Mouse (Mus musculus) retina, adult 2 months (tissue): ENCODE data around the gene Fibin.

Experiments used
- DNase-seq: peaks from one replicate; pipeline ENCODE4 v3.0.0-alpha.2; 2012; ENCODE audit warnings: low read depth, low spot score

The Fibin gene

DNA sequence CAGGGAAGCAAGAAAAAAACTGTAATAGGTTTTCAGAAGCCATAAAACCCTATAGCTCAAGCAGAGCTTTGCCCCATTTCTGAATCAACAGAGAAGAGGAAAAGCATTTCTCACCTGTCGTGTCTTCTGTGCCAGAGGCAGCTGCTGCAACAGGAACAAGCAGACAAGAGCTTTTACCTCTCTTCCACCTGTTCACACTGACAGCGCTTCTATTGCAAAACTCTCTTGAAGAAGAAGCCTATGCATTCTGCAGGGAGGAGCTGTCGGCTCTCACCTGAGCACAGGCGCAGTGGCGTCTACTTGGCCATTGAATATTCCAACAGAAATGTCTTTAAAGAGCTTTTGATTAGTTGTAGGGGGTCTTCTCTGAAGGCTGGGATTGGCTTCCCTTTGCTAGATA lies 48.9 kb downstream of the Fibin start:
- no peak for DNase-seq

DNA sequence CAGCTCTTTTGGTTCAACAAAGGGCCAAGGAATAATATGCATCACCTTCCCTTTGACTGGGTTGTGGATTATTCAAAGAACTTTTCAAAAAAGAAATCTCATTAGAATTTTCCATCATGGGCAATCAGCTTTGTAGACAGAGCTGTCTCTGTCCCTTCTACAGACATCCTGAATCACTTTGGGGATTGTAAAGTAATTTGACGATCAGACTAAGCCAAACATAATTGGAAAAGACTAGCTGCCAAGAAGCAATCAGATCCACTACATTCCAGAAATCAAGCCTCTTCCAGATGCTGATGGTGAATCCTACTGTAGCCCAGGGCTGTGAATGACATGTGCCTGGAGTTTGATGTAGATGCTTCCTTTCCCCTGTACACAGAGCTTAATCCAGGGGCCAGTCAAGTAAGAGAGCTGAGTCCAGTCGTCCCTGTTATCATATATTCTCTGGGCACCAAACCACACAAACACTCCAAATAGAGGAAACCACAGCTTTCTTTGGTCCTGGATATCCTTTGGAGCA lies 49.6 kb downstream of the Fibin start:
- no peak for DNase-seq
